In genomic region chr3:81676570-81676969, GRCm38 (mm10) we compare ENCODE assay signal across 20 mouse cellular contexts.
DNase-seq lines count a peak whose midpoint lies in the region; ATAC-seq lines count a peak whose summit lies in the region.
"Had no signal": no experiment of that assay in that cellular context is flagged by ENCODE, and none has a peak within 500 bp of the region (broad histone marks: within the 10 kb centered on the region; RNA-seq: fewer than 3 reads in every experiment).

No protein-coding gene starts in this region.

- H3K9ac ChIP-seq in kidney, embryonic 16.5 days (replicated peaks; ENCODE audit: low read length), result no peak overlapping the region
- H3K9ac ChIP-seq: embryonic facial prominence, embryonic 12.5 days; forebrain, postnatal 0 days; limb, embryonic 12.5 days; liver, embryonic 13.5 days; midbrain, embryonic 12.5 days; stomach, embryonic 15.5 days had no signal

- WGBS in kidney, embryonic 16.5 days, result 74% methylated on average over 1 of the region's 1 CpGs

- ATAC-seq in frontal cortex, adult (ENCODE audit: low TSS enrichment), result peak; percentile 67; the same call in 1 of the 2 replicates
- ATAC-seq in kidney, embryonic 16.5 days (ENCODE audit: low FRiP score, low TSS enrichment), result no peak
- ATAC-seq: forebrain, postnatal 0 days had no signal

- H3K4me2 ChIP-seq in kidney, embryonic 16.5 days (replicated peaks; ENCODE audit: low read depth, low read length), result no peak overlapping the region
- H3K4me2 ChIP-seq: embryonic facial prominence, embryonic 12.5 days; heart, embryonic 11.5 days; limb, embryonic 12.5 days; liver, embryonic 13.5 days; midbrain, embryonic 12.5 days; stomach, embryonic 15.5 days had no signal

- DNase-seq in frontal cortex, postnatal 25 days (ENCODE audit: low spot score in 2 of 2), result no peak
- DNase-seq in right cerebral cortex, adult 2 months (ENCODE audit: low spot score in 2 of 2), result peak; percentile 10 to 19
- no peak for DNase-seq in right cerebral cortex, postnatal 4 days
- peak; percentile 21 for DNase-seq in adrenal gland, postnatal 14 days
- DNase-seq in retina, embryonic 14.5 days (ENCODE audit: low spot score), result peak; percentile 22
- DNase-seq in heart, adult 8-10 months (ENCODE audit: low spot score), result no peak
- DNase-seq: forebrain, postnatal 0 days; kidney, adult 11 months; kidney, postnatal 10 days; liver, embryonic 13.5 days; lung, adult 2 months; lung, postnatal 14 days; thymus, postnatal 25 days had no signal

- H3K27me3 ChIP-seq in kidney, embryonic 16.5 days (ENCODE audit: insufficient read depth, low read length), result no peaks in the 10 kb centered on the region
- H3K27me3 ChIP-seq: embryonic facial prominence, embryonic 12.5 days; limb, embryonic 12.5 days; liver, embryonic 13.5 days; midbrain, embryonic 12.5 days; stomach, embryonic 15.5 days had no signal

- H3K27ac ChIP-seq in kidney, embryonic 16.5 days (ENCODE audit: low read length), result no peak overlapping the region
- H3K27ac ChIP-seq: embryonic facial prominence, embryonic 12.5 days; limb, embryonic 12.5 days; liver, embryonic 13.5 days; midbrain, embryonic 12.5 days; stomach, embryonic 15.5 days had no signal

- no peaks in the 10 kb centered on the region for H3K36me3 ChIP-seq in kidney, embryonic 16.5 days (ENCODE audit: insufficient read depth, low read length)
- H3K36me3 ChIP-seq: embryonic facial prominence, embryonic 12.5 days; limb, embryonic 12.5 days; liver, embryonic 13.5 days; midbrain, embryonic 12.5 days; stomach, embryonic 15.5 days had no signal

- no peak overlapping the region for H3K4me3 ChIP-seq in kidney, embryonic 16.5 days (ENCODE audit: low read length)
- H3K4me3 ChIP-seq: embryonic facial prominence, embryonic 12.5 days; limb, embryonic 12.5 days; liver, embryonic 13.5 days; midbrain, embryonic 12.5 days; stomach, embryonic 15.5 days had no signal

- no peaks in the 10 kb centered on the region for H3K9me3 ChIP-seq in kidney, embryonic 16.5 days (ENCODE audit: low read length)
- H3K9me3 ChIP-seq: embryonic facial prominence, embryonic 12.5 days; limb, embryonic 12.5 days; liver, embryonic 13.5 days; midbrain, embryonic 12.5 days; stomach, embryonic 15.5 days had no signal

- no peaks in the 10 kb centered on the region for H3K4me1 ChIP-seq in kidney, embryonic 16.5 days (ENCODE audit: insufficient read depth, low read length)
- H3K4me1 ChIP-seq: embryonic facial prominence, embryonic 12.5 days; limb, embryonic 12.5 days; liver, embryonic 13.5 days; midbrain, embryonic 12.5 days; stomach, embryonic 15.5 days had no signal

Comparison
In these comparisons a context has a peak if more than half of its experiments do, and no peak if none do; other contexts are left out.
1. DNase-seq: peak in right cerebral cortex, adult 2 months (2 of 2), adrenal gland, postnatal 14 days (single experiment) and retina, embryonic 14.5 days (single experiment); none in frontal cortex, postnatal 25 days (0 of 2), right cerebral cortex, postnatal 4 days (single experiment) and heart, adult 8-10 months (single experiment).